Mouse (Mus musculus) spleen, adult 2 months (tissue): ENCODE data around the gene Plpp2.

Experiments
- CTCF ChIP-seq: fragments of 200-500 bp; IDR thresholded peaks from 2 replicates; pipeline ENCODE4 v1.5.1; 2011; ENCODE audit warnings: mild to moderate bottlenecking, inconsistent platforms; ENCODE audit not compliant: insufficient read depth, insufficient read length, insufficient replicate concordance; ENCODE audit errors: extremely low read depth
- POLR2A ChIP-seq: fragments of 200-500 bp; IDR thresholded peaks from 2 replicates; pipeline ENCODE4 v1.6.1; 2011; ENCODE audit warnings: low read depth, low read length, inconsistent platforms

DNA sequence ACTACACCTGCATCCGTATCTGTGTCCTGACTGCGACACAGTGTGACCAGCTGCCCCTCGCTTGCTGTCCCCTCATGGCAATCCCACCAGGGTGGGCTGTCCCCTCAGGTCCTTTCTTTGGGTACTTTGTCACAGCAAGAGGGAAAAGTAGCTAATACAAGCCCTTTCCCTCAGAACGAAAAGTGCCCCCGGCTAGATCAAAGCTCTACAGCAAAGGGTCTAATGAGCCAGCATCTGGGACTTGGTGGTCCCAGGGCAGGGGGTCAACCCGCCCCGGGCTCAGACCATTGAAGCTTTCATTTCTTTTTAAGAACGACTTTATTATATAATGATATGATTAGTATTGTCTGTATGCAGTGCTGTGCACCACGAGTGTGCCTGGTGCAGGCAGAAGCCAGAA lies 44.7 kb upstream of the Plpp2 start:
- no peak for TF ChIP-seq CTCF
- TF ChIP-seq POLR2A, result no peak
